Mouse (Mus musculus) olfactory bulb, adult 2 months (tissue): ENCODE measurements around the gene 2810459M11Rik.

Experiments used
- CTCF ChIP-seq: fragments of 200-500 bp; IDR thresholded peaks from 2 replicates; pipeline ENCODE4 v1.5.1; 2012; ENCODE audit warnings: low read depth, mild to moderate bottlenecking, low read length, moderate library complexity; ENCODE audit not compliant: insufficient read depth
- POLR2A ChIP-seq: fragments of 200-500 bp; IDR thresholded peaks from 2 replicates; pipeline ENCODE4 v1.6.1; 2012; ENCODE audit warnings: mild to moderate bottlenecking, low read depth, low read length, moderate library complexity; ENCODE audit not compliant: insufficient read depth

DNA sequence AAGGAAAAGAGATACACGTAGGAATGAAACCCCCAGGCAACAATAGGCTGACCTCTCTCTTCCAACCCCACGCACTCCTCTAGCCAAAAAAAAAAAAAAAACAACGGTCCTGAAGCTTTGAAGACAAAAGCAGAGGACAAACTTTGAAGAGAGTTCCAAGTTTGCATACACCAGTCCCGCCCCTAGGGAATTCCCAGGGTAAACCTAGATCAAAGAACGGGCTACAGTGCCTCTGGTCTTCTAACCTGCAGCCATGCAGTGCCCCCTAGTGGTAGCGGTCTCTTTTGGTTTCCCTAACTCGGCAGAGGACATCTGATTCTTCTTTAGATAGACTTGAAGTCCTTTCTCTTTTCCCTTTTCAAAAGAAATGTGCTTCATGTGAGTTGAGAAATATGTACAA, 37.9 kb upstream of the 2810459M11Rik start:
- TF ChIP-seq CTCF (no peak), POLR2A (no peak)
